Comparison of ENCODE assay signal across 13 mouse cellular contexts in genomic region chr8:127125686-127126683, GRCm38 (mm10).
DNase-seq lines count a peak whose midpoint lies in the region; ATAC-seq and TF ChIP-seq lines count a peak whose summit lies in the region.
"Had no signal": no experiment of that assay in that cellular context is flagged by ENCODE, and none has a peak within 500 bp of the region (broad histone marks: within the 10 kb centered on the region; RNA-seq: fewer than 3 reads in every experiment).

No protein-coding gene starts in this region.

- H3K4me3 ChIP-seq in heart, embryonic 15.5 days, result no peak overlapping the region
- no peak overlapping the region for H3K4me3 ChIP-seq in midbrain, embryonic 11.5 days (ENCODE audit: low read depth, low read length)
- no peak overlapping the region for H3K4me3 ChIP-seq in midbrain, embryonic 16.5 days (ENCODE audit: low read depth, low read length)
- H3K4me3 ChIP-seq in embryonic facial prominence, embryonic 15.5 days (replicated peaks), result no peak overlapping the region
- no peak overlapping the region for H3K4me3 ChIP-seq in small intestine, adult 2 months (ENCODE audit: low read depth, low read length)
- H3K4me3 ChIP-seq: gastrocnemius, adult 2 months; limb, embryonic 15.5 days had no signal

- 0 out of 2 replicates have a peak overlapping the region, but pooled peaks have one; percentile 41 for H3K27ac ChIP-seq in heart, embryonic 15.5 days
- no peak overlapping the region for H3K27ac ChIP-seq in midbrain, embryonic 11.5 days (ENCODE audit: low read depth, low read length)
- no peak overlapping the region for H3K27ac ChIP-seq in midbrain, embryonic 16.5 days (ENCODE audit: low read length)
- 0 out of 2 replicates have a peak overlapping the region, but pooled peaks have one; percentile 0 for H3K27ac ChIP-seq in embryonic facial prominence, embryonic 15.5 days (replicated peaks)
- H3K27ac ChIP-seq in small intestine, adult 2 months (ENCODE audit: insufficient read depth, low read depth, low read length), result peak overlapping the region; percentile 59; the same call in 1 of the 2 replicates
- H3K27ac ChIP-seq: gastrocnemius, adult 2 months; limb, embryonic 15.5 days had no signal

- H3K4me1 ChIP-seq in heart, embryonic 15.5 days (replicated peaks), result peaks cover 58% of the 10 kb centered on the region
- peaks cover 33% of the 10 kb centered on the region for H3K4me1 ChIP-seq in midbrain, embryonic 11.5 days (ENCODE audit: control insufficient read depth, insufficient read depth, low read length)
- peaks cover 18% of the 10 kb centered on the region for H3K4me1 ChIP-seq in midbrain, embryonic 16.5 days (ENCODE audit: control insufficient read depth, insufficient read depth, low read length)
- peaks cover 67% of the 10 kb centered on the region for H3K4me1 ChIP-seq in embryonic facial prominence, embryonic 15.5 days
- peaks cover 20% of the 10 kb centered on the region for H3K4me1 ChIP-seq in small intestine, adult 2 months (ENCODE audit: control insufficient read depth, insufficient read depth, insufficient read length, low read length)

- no peak for TF ChIP-seq POLR2A in small intestine, adult 2 months (IDR thresholded peaks at IDR 0.05; ENCODE audit: low read depth, low read length)

- no peak overlapping the region for H3K4me2 ChIP-seq in heart, embryonic 15.5 days
- peak overlapping the region; percentile 19 for H3K4me2 ChIP-seq in midbrain, embryonic 11.5 days
- H3K4me2 ChIP-seq in midbrain, embryonic 16.5 days (ENCODE audit: low read length), result no peak overlapping the region
- H3K4me2 ChIP-seq in embryonic facial prominence, embryonic 15.5 days (replicated peaks), result no peak overlapping the region
- H3K4me2 ChIP-seq: limb, embryonic 15.5 days had no signal

- H3K9ac ChIP-seq in heart, embryonic 15.5 days, result no peak overlapping the region
- H3K9ac ChIP-seq in midbrain, embryonic 11.5 days (ENCODE audit: low read length), result no peak overlapping the region
- H3K9ac ChIP-seq in midbrain, embryonic 16.5 days (ENCODE audit: low read depth, low read length), result no peak overlapping the region
- no peak overlapping the region for H3K9ac ChIP-seq in embryonic facial prominence, embryonic 15.5 days
- H3K9ac ChIP-seq: limb, embryonic 15.5 days had no signal

- DNase-seq in heart, adult 18-20 months, result no peak
- peak; percentile 90 for DNase-seq in midbrain, embryonic 11.5 days (ENCODE audit: low spot score, missing footprints)
- DNase-seq in cerebellum, adult 18-20 months, result no peak
- no peak for DNase-seq in spleen, adult 18-20 months
- DNase-seq: gastrocnemius, adult 2 months; heart, postnatal 36 days; right cerebral cortex, postnatal 14 days had no signal

- no peaks in the 10 kb centered on the region for H3K36me3 ChIP-seq in heart, embryonic 15.5 days
- no peaks in the 10 kb centered on the region for H3K36me3 ChIP-seq in midbrain, embryonic 11.5 days (ENCODE audit: control insufficient read depth, insufficient read depth, low read length)
- no peaks in the 10 kb centered on the region for H3K36me3 ChIP-seq in midbrain, embryonic 16.5 days (ENCODE audit: control insufficient read depth, insufficient read depth, low read length)
- no peaks in the 10 kb centered on the region for H3K36me3 ChIP-seq in embryonic facial prominence, embryonic 15.5 days
- H3K36me3 ChIP-seq in small intestine, adult 2 months (ENCODE audit: control insufficient read depth, insufficient read depth, low read length), result no peaks in the 10 kb centered on the region
- H3K36me3 ChIP-seq: limb, embryonic 15.5 days had no signal

- H3K9me3 ChIP-seq in heart, embryonic 15.5 days (replicated peaks), result no peaks in the 10 kb centered on the region
- H3K9me3 ChIP-seq in midbrain, embryonic 11.5 days (ENCODE audit: control insufficient read depth, low read length), result no peaks in the 10 kb centered on the region
- H3K9me3 ChIP-seq in midbrain, embryonic 16.5 days (replicated peaks; ENCODE audit: control insufficient read depth, low read length, poor library complexity, severe bottlenecking), result no peaks in the 10 kb centered on the region
- H3K9me3 ChIP-seq in embryonic facial prominence, embryonic 15.5 days (replicated peaks), result no peaks in the 10 kb centered on the region
- H3K9me3 ChIP-seq: limb, embryonic 15.5 days had no signal

- no peaks in the 10 kb centered on the region for H3K27me3 ChIP-seq in heart, embryonic 15.5 days
- no peaks in the 10 kb centered on the region for H3K27me3 ChIP-seq in midbrain, embryonic 11.5 days (ENCODE audit: control insufficient read depth, insufficient read depth, low read length)
- H3K27me3 ChIP-seq in midbrain, embryonic 16.5 days (ENCODE audit: control insufficient read depth, insufficient read depth, low read depth, low read length), result no peaks in the 10 kb centered on the region
- H3K27me3 ChIP-seq in embryonic facial prominence, embryonic 15.5 days, result no peaks in the 10 kb centered on the region
- no peaks in the 10 kb centered on the region for H3K27me3 ChIP-seq in small intestine, adult 2 months (ENCODE audit: control insufficient read depth, insufficient read depth, low read length)
- H3K27me3 ChIP-seq: limb, embryonic 15.5 days had no signal

- ATAC-seq in heart, embryonic 15.5 days (replicated peaks; ENCODE audit: insufficient number of reproducible peaks, insufficient read depth, low FRiP score, low read depth), result no peak
- peak; percentile 71; the same call in 1 of the 2 replicates for ATAC-seq in midbrain, embryonic 11.5 days (ENCODE audit: low FRiP score)
- no peak for ATAC-seq in midbrain, embryonic 16.5 days
- ATAC-seq in embryonic facial prominence, embryonic 15.5 days (ENCODE audit: insufficient number of reproducible peaks, low FRiP score, low TSS enrichment, low read depth), result no peak
- ATAC-seq: CD4-positive, CD25-positive, alpha-beta regulatory T cell, adult 4 months had no signal

- WGBS in heart, embryonic 15.5 days, result 48% methylated on average over 11 of the region's 11 CpGs
- WGBS in midbrain, embryonic 11.5 days, result 25% methylated on average over 11 of the region's 11 CpGs
- WGBS in midbrain, embryonic 16.5 days, result 26% methylated on average over 11 of the region's 11 CpGs
- 37% methylated on average over 11 of the region's 11 CpGs for WGBS in embryonic facial prominence, embryonic 15.5 days
- 68% methylated on average over 11 of the region's 11 CpGs for WGBS in small intestine, adult 2 months

- TF ChIP-seq CTCF in small intestine, adult 2 months (IDR thresholded peaks at IDR 0.05; ENCODE audit: extremely low read depth, insufficient read length, insufficient replicate concordance, low read depth, low read length), result no peak

Comparison
In these comparisons a context has a peak if more than half of its experiments do, and no peak if none do; other contexts are left out.
1. H3K27ac ChIP-seq: peak in heart, embryonic 15.5 days (single experiment), embryonic facial prominence, embryonic 15.5 days (single experiment) and small intestine, adult 2 months (single experiment); none in midbrain, embryonic 11.5 days (single experiment) and midbrain, embryonic 16.5 days (single experiment).